Mouse (Mus musculus): ENCODE data around the gene Olfr1425. TPM values are rescaled to one million over a fixed set of nuclear protein-coding genes. Genes with fewer than 3 reads are reported as not detected.

Olfr1425 gene
- polyA plus RNA-seq, 1 experiment from 2014 or later = not detected

Other genes starting within 250 kb of the Olfr1425 start
- not detected in 2 replicates for gene Olfr1417, start 238.5 kb downstream of the Olfr1425 start, polyA plus RNA-seq (2014; fragmentation: Nextera tagmentation; extraction: Ambion mirVana)
- gene Olfr1418, start 216.7 kb downstream of the Olfr1425 start, polyA plus RNA-seq (2014; fragmentation: Nextera tagmentation; extraction: Ambion mirVana) = not detected in 2 replicates
- not detected in 2 replicates for gene Olfr1419, start 202.6 kb downstream of the Olfr1425 start, polyA plus RNA-seq (2014; fragmentation: Nextera tagmentation; extraction: Ambion mirVana)
- gene Olfr1420, start 191.2 kb downstream of the Olfr1425 start, polyA plus RNA-seq (2014; fragmentation: Nextera tagmentation; extraction: Ambion mirVana) = 0.14 TPM in 1 of 2 replicates, not detected in the other
- gene Patl1, start 165.3 kb downstream of the Olfr1425 start, polyA plus RNA-seq (2014; fragmentation: Nextera tagmentation; extraction: Ambion mirVana) = 21.7 and 24.3 TPM in 2 replicates
- gene Osbp, start 111.8 kb downstream of the Olfr1425 start, polyA plus RNA-seq (2014; fragmentation: Nextera tagmentation; extraction: Ambion mirVana) = 5.2 and 6.8 TPM in 2 replicates
- gene Olfr1423, start 36.4 kb downstream of the Olfr1425 start, polyA plus RNA-seq (2014; fragmentation: Nextera tagmentation; extraction: Ambion mirVana) = 0.03 and 0.06 TPM in 2 replicates
- gene Olfr1424, start 15.0 kb downstream of the Olfr1425 start, polyA plus RNA-seq (2014; fragmentation: Nextera tagmentation; extraction: Ambion mirVana) = 0.17 TPM in 1 of 2 replicates, not detected in the other
- not detected in 2 replicates for gene Olfr1426, start 14.3 kb upstream of the Olfr1425 start, polyA plus RNA-seq (2014; fragmentation: Nextera tagmentation; extraction: Ambion mirVana)
- not detected in 2 replicates for gene Olfr1427, start 25.6 kb upstream of the Olfr1425 start, polyA plus RNA-seq (2014; fragmentation: Nextera tagmentation; extraction: Ambion mirVana)
- gene Olfr1428, start 38.2 kb upstream of the Olfr1425 start, polyA plus RNA-seq (2014; fragmentation: Nextera tagmentation; extraction: Ambion mirVana) = not detected in 2 replicates
- gene Olfr76, start 45.5 kb upstream of the Olfr1425 start, polyA plus RNA-seq (2014; fragmentation: Nextera tagmentation; extraction: Ambion mirVana) = 0.05 TPM in 1 of 2 replicates, not detected in the other
- not detected in 2 replicates for gene Olfr1555-ps1, start 92.4 kb upstream of the Olfr1425 start, polyA plus RNA-seq (2014; fragmentation: Nextera tagmentation; extraction: Ambion mirVana)
- gene Olfr1431, start 122.9 kb upstream of the Olfr1425 start, polyA plus RNA-seq (2014; fragmentation: Nextera tagmentation; extraction: Ambion mirVana) = not detected in 2 replicates
- gene Olfr1432, start 154.9 kb upstream of the Olfr1425 start, polyA plus RNA-seq (2014; fragmentation: Nextera tagmentation; extraction: Ambion mirVana) = not detected in 2 replicates
- gene Olfr262, start 163.9 kb upstream of the Olfr1425 start, polyA plus RNA-seq (2014; fragmentation: Nextera tagmentation; extraction: Ambion mirVana) = not detected in 2 replicates
- not detected in 2 replicates for gene Olfr235, start 183.3 kb upstream of the Olfr1425 start, polyA plus RNA-seq (2014; fragmentation: Nextera tagmentation; extraction: Ambion mirVana)
- not detected in 2 replicates for gene Olfr1434, start 202.1 kb upstream of the Olfr1425 start, polyA plus RNA-seq (2014; fragmentation: Nextera tagmentation; extraction: Ambion mirVana)
- gene Olfr1436, start 221.4 kb upstream of the Olfr1425 start, polyA plus RNA-seq (2014; fragmentation: Nextera tagmentation; extraction: Ambion mirVana) = not detected in 2 replicates
- gene Olfr1437, start 247.4 kb upstream of the Olfr1425 start, polyA plus RNA-seq (2014; fragmentation: Nextera tagmentation; extraction: Ambion mirVana) = not detected in 2 replicates

Measured in liver, embryonic 11.5 days (tissue).